21 mouse cellular contexts compared by ENCODE assay signal in the genomic region with DNA sequence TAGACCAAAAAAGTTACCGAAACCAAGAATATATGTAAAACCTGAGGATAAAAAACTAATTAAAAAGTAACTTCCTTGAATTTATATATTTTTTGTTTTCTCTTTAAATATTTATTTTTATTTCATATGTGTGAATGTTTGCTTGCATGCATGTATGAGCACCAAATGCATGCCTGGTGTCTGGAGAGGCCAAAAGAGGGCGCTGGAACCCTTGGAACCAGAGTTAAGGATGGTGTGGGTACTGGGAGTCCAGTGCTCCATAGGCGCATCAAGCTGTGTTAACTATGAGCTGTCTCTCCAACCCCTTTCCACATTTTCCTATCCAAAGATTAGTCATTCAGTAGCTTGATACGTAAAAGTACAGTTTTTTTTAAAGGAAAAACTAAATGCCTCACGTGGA. TPM values are rescaled to one million over a fixed set of nuclear protein-coding genes. Genes with fewer than 3 reads are reported as not detected.
DNase-seq lines count a peak whose midpoint lies in the region; ATAC-seq and TF ChIP-seq lines count a peak whose summit lies in the region.
"Had no signal": no experiment of that assay in that cellular context is flagged by ENCODE, and none has a peak within 500 bp of the region (broad histone marks: within the 10 kb centered on the region; RNA-seq: fewer than 3 reads in every experiment).

No protein-coding gene starts in this region.

- intact Hi-C loops in heart, postnatal 10 days (cut with DNase I), result no loop called here

- TF ChIP-seq RAD21 in CH12.LX (IDR thresholded peaks at IDR 0.05; ENCODE audit: low read depth, low read length), result peak; percentile 41

- no peaks in the 10 kb centered on the region for H3K79me2 ChIP-seq in CH12.LX (replicated peaks; ENCODE audit: control insufficient read depth, extremely low read depth, insufficient read depth, poor library complexity, severe bottlenecking)

- no peaks in the 10 kb centered on the region for H3K36me3 ChIP-seq in liver, postnatal 0 days (replicated peaks; ENCODE audit: insufficient read depth, low read length)
- no peaks in the 10 kb centered on the region for H3K36me3 ChIP-seq in CH12.LX (replicated peaks in 1 of 2; ENCODE audit: control insufficient read depth in 1 of 2, insufficient read depth in 1 of 2, low read length in 1 of 2)
- H3K36me3 ChIP-seq: hindbrain, embryonic 13.5 days; limb, embryonic 12.5 days had no signal

- CTCF ChIA-PET in Patski (lab: Charles Lee), result no interaction called here

- no peaks in the 10 kb centered on the region for H3K4me1 ChIP-seq in liver, postnatal 0 days (ENCODE audit: insufficient read depth)
- H3K4me1 ChIP-seq in CH12.LX (ENCODE audit: control insufficient read depth in 1 of 2, insufficient read depth in 2 of 2), result no peaks in the 10 kb centered on the region
- H3K4me1 ChIP-seq: hindbrain, embryonic 13.5 days; limb, embryonic 12.5 days had no signal

- POLR2A ChIA-PET in Patski (lab: Charles Lee), result no interaction called here

- H3K4me2 ChIP-seq in liver, postnatal 0 days (ENCODE audit: low read depth, low read length), result no peak overlapping the region
- H3K4me2 ChIP-seq in CH12.LX (ENCODE audit: insufficient read depth, low read depth, poor library complexity, severe bottlenecking), result no peak overlapping the region
- H3K4me2 ChIP-seq: hindbrain, embryonic 13.5 days; limb, embryonic 12.5 days had no signal

- WGBS in liver, postnatal 0 days (ENCODE audit: insufficient replicate concordance), result 65% methylated on average over 5 of the region's 5 CpGs

- DNase-seq in liver, postnatal 0 days, result no peak
- no peak for DNase-seq in liver
- peak; percentile 16 for DNase-seq in CH12.LX (ENCODE audit: extremely low read depth)
- DNase-seq in Patski (ENCODE audit: low read depth, low spot score), result no peak
- DNase-seq in embryo, embryonic 9.5 days (ENCODE audit: extremely low spot score), result peak; percentile 9
- DNase-seq in heart, postnatal 10 days, result no peak
- DNase-seq in left cerebral cortex, adult 18-20 months (ENCODE audit: low spot score in 2 of 2), result no peak
- DNase-seq: adrenal gland, adult 2 months; cerebellum, adult 11 months; cerebellum, postnatal 14 days; gastrocnemius, postnatal 25 days; kidney, postnatal 25 days; midbrain, embryonic 14.5 days; right cerebral cortex, adult 18-20 months; thymus, adult 18-20 months had no signal

- dilution Hi-C loops in CH12.LX (cut with MboI; ENCODE audit: extremely low pct_ligation_motif_present, extremely low pct_unique_long_range_greater_than_20kb, low sequenced_read_pairs), result no loop called here

- in situ Hi-C loops in CH12.LX (cut with MboI; ENCODE audit: low pct_ligation_motif_present, low pct_unique_long_range_greater_than_20kb, low sequenced_read_pairs), result no loop called here
- in situ Hi-C loops in Patski (cut with MboI; ENCODE audit: low pct_unique_long_range_greater_than_20kb), result no loop called here

- H3K9me3 ChIP-seq in liver, postnatal 0 days (ENCODE audit: low read length), result no peaks in the 10 kb centered on the region
- no peaks in the 10 kb centered on the region for H3K9me3 ChIP-seq in CH12.LX (replicated peaks; ENCODE audit: low read length)
- H3K9me3 ChIP-seq: hindbrain, embryonic 13.5 days; limb, embryonic 12.5 days had no signal

- TF ChIP-seq CTCF in liver, postnatal 0 days (IDR thresholded peaks at IDR 0.05; ENCODE audit: low read depth), result peak; percentile 18; the same call in 1 of the 2 replicates
- TF ChIP-seq CTCF in CH12.LX (conservative IDR thresholded peaks at IDR 0.05 in 1 of 2, IDR thresholded peaks at IDR 0.05 in 1 of 2; ENCODE audit: low read depth in 2 of 2, low read length in 2 of 2) (peak in 1 of 2 experiments; percentile 40; a peak in 2 of 4 replicates), Patski (IDR thresholded peaks at IDR 0.05) (peak; percentile 29)

- no peak for ATAC-seq in liver, postnatal 0 days
- no peak for ATAC-seq in Patski
- ATAC-seq: intestine, embryonic 16.5 days had no signal

- no peak overlapping the region for H3K4me3 ChIP-seq in liver, postnatal 0 days (ENCODE audit: low read depth, low read length)
- no peak overlapping the region for H3K4me3 ChIP-seq in CH12.LX (replicated peaks in 1 of 3; ENCODE audit: low read depth in 2 of 3, low read length in 2 of 3, poor library complexity in 1 of 3)
- H3K4me3 ChIP-seq: hindbrain, embryonic 13.5 days; limb, embryonic 12.5 days; myocyte had no signal

- no peaks in the 10 kb centered on the region for H3K27me3 ChIP-seq in liver, postnatal 0 days (ENCODE audit: insufficient read depth, low read length)
- H3K27me3 ChIP-seq in CH12.LX (replicated peaks) (no peaks in the 10 kb centered on the region), Patski (peaks cover 32% of the 10 kb centered on the region)
- H3K27me3 ChIP-seq: hindbrain, embryonic 13.5 days; limb, embryonic 12.5 days had no signal

- TF ChIP-seq EP300 in liver, postnatal 0 days (IDR thresholded peaks at IDR 0.05; ENCODE audit: low read depth), result no peak
- no peak for TF ChIP-seq EP300 in CH12.LX (IDR thresholded peaks at IDR 0.05; ENCODE audit: low read length)

- H3K27ac ChIP-seq in liver, postnatal 0 days (ENCODE audit: low read depth), result no peak overlapping the region
- H3K27ac ChIP-seq in CH12.LX (ENCODE audit: insufficient read depth, low read depth), result no peak overlapping the region
- H3K27ac ChIP-seq: hindbrain, embryonic 13.5 days; limb, embryonic 12.5 days had no signal

- TF ChIP-seq POLR2A in CH12.LX (IDR thresholded peaks at IDR 0.05; ENCODE audit: low read depth, low read length), result no peak

- H3K9ac ChIP-seq in liver, postnatal 0 days (replicated peaks), result no peak overlapping the region
- H3K9ac ChIP-seq in CH12.LX (ENCODE audit: insufficient read depth, low read depth), result no peak overlapping the region
- H3K9ac ChIP-seq: hindbrain, embryonic 13.5 days; limb, embryonic 12.5 days had no signal

TF ChIP-seq in CH12.LX, 34 proteins besides CTCF, POLR2A, EP300 and RAD21:
- TF ChIP-seq ZMIZ1 (IDR thresholded peaks at IDR 0.05; ENCODE audit: low read depth, low read length), result no peak
- peak; percentile 9; the same call in 1 of the 2 replicates for TF ChIP-seq SMC3 (IDR thresholded peaks at IDR 0.05; ENCODE audit: low read depth, low read length)
TF ChIP-seq in CH12.LX: peak in this region for 1.

RNA-seq across cellular contexts. Expression of gene Ttc6, which starts 58.1 kb away (rescaled TPM):
- polyA plus RNA-seq in liver, postnatal 0 days (2015; fragmentation: Nextera tagmentation; extraction: Ambion mirVana), result 0.08 and 0.09 TPM in 2 replicates
- total RNA-seq in CH12.LX (2012; rRNA removed), result not detected in 2 replicates
- total RNA-seq in CH12.LX (2014; rRNA removed), result not detected in 2 replicates
- polyA plus RNA-seq in CH12.LX (2012; ENCODE audit: insufficient read length, low read depth), result not detected in 2 replicates
- 0.05 TPM for polyA plus RNA-seq in Patski (2021)
- total RNA-seq in heart, postnatal 10 days (2021), result not detected
- total RNA-seq in left cerebral cortex, adult 18-20 months (2021), result under 1 TPM in 1 of 2 experiments, not detected in 1; 0.07 TPM
- total RNA-seq: adrenal gland, adult 2 months; gastrocnemius, postnatal 25 days; megakaryocyte progenitor cell, adult 5-6 weeks had no signal
- polyA plus RNA-seq: adrenal gland, adult 2 months; heart, postnatal 0 days; myocyte had no signal

Comparison
In these comparisons a context has a peak if more than half of its experiments do, and no peak if none do; other contexts are left out.
1. DNase-seq: peak in CH12.LX (single experiment) and embryo, embryonic 9.5 days (single experiment); none in liver, postnatal 0 days (single experiment), liver (single experiment), Patski (single experiment), heart, postnatal 10 days (0 of 2) and left cerebral cortex, adult 18-20 months (0 of 2).